32 mouse cellular contexts compared by ENCODE assay signal in genomic region chr3:37632246-37632645, GRCm38 (mm10). TPM values are rescaled to one million over a fixed set of nuclear protein-coding genes. Genes with fewer than 3 reads are reported as not detected.
DNase-seq lines count a peak whose midpoint lies in the region; ATAC-seq and TF ChIP-seq lines count a peak whose summit lies in the region.
"Had no signal": no experiment of that assay in that cellular context is flagged by ENCODE, and none has a peak within 500 bp of the region (broad histone marks: within the 10 kb centered on the region; RNA-seq: fewer than 3 reads in every experiment).

No protein-coding gene starts in this region.

- no peaks in the 10 kb centered on the region for H3K36me3 ChIP-seq in intestine, embryonic 14.5 days (ENCODE audit: control insufficient read depth, insufficient read depth, low read length)
- no peaks in the 10 kb centered on the region for H3K36me3 ChIP-seq in intestine, embryonic 16.5 days (ENCODE audit: control insufficient read depth, insufficient read depth, low read length)
- no peaks in the 10 kb centered on the region for H3K36me3 ChIP-seq in lung, postnatal 0 days (ENCODE audit: insufficient read depth, low read length)
- H3K36me3 ChIP-seq in limb, embryonic 10.5 days = no peaks in the 10 kb centered on the region
- H3K36me3 ChIP-seq: embryonic facial prominence, embryonic 12.5 days; embryonic facial prominence, embryonic 15.5 days; forebrain, embryonic 10.5 days; G1E; heart, embryonic 12.5 days; heart, embryonic 15.5 days; hindbrain, embryonic 10.5 days; hindbrain, embryonic 13.5 days had no signal

- no peak for ATAC-seq in intestine, embryonic 14.5 days (replicated peaks; ENCODE audit: low FRiP score, low TSS enrichment, low read depth)
- ATAC-seq in intestine, embryonic 16.5 days = no peak
- ATAC-seq in lung, postnatal 0 days = no peak
- no peak for ATAC-seq in erythroblast, adult 5-6 weeks (replicated peaks; ENCODE audit: low FRiP score, poor library complexity, severe bottlenecking)
- ATAC-seq: activated CD4-positive, CD25-positive, alpha-beta regulatory T cell, adult 4 months; forebrain, embryonic 13.5 days; forebrain, embryonic 16.5 days; hindbrain, embryonic 16.5 days had no signal

- peak; percentile 9 for DNase-seq in intestine, embryonic 14.5 days (ENCODE audit: low spot score)
- peak; percentile 9 for DNase-seq in lung, postnatal 0 days (ENCODE audit: low spot score)
- no peak for DNase-seq in lung, postnatal 4 days
- DNase-seq in R1 (ENCODE audit: low read depth, low spot score) = peak; percentile 45
- peak; percentile 10 for DNase-seq in limb, embryonic 10.5 days (ENCODE audit: low spot score)
- DNase-seq in urinary bladder, postnatal 10 days (ENCODE audit: low spot score) = no peak
- DNase-seq: adrenal gland, postnatal 10 days; adrenal gland, postnatal 36 days; B cell, adult 2 months; cerebellum, adult 18-20 months; cerebellum, adult 9-10 months; cerebellum, postnatal 14 days; gastrocnemius, postnatal 10 days; gastrocnemius, postnatal 36 days; heart, postnatal 10 days; heart, postnatal 36 days had no signal

- no peak overlapping the region for H3K9ac ChIP-seq in intestine, embryonic 14.5 days (ENCODE audit: low read length)
- no peak overlapping the region for H3K9ac ChIP-seq in intestine, embryonic 16.5 days (ENCODE audit: low read depth, low read length)
- no peak overlapping the region for H3K9ac ChIP-seq in lung, postnatal 0 days (replicated peaks; ENCODE audit: low read depth)
- H3K9ac ChIP-seq: embryonic facial prominence, embryonic 12.5 days; embryonic facial prominence, embryonic 15.5 days; forebrain, embryonic 13.5 days; heart, embryonic 12.5 days; heart, embryonic 15.5 days; hindbrain, embryonic 13.5 days had no signal

- no peaks in the 10 kb centered on the region for H3K4me1 ChIP-seq in intestine, embryonic 14.5 days (replicated peaks; ENCODE audit: control insufficient read depth, insufficient read depth, low read length)
- H3K4me1 ChIP-seq in intestine, embryonic 16.5 days (ENCODE audit: control insufficient read depth, insufficient read depth, low read length) = no peaks in the 10 kb centered on the region
- no peaks in the 10 kb centered on the region for H3K4me1 ChIP-seq in lung, postnatal 0 days (ENCODE audit: insufficient read depth, low read depth, low read length)
- H3K4me1 ChIP-seq in limb, embryonic 10.5 days = no peaks in the 10 kb centered on the region
- H3K4me1 ChIP-seq: embryonic facial prominence, embryonic 12.5 days; embryonic facial prominence, embryonic 15.5 days; forebrain, embryonic 13.5 days; heart, embryonic 12.5 days; heart, embryonic 15.5 days; hindbrain, embryonic 10.5 days; hindbrain, embryonic 13.5 days had no signal

- no peaks in the 10 kb centered on the region for H3K9me3 ChIP-seq in intestine, embryonic 14.5 days (ENCODE audit: control insufficient read depth, low read length)
- no peaks in the 10 kb centered on the region for H3K9me3 ChIP-seq in intestine, embryonic 16.5 days (ENCODE audit: control insufficient read depth, low read length)
- H3K9me3 ChIP-seq in lung, postnatal 0 days (ENCODE audit: low read length) = no peaks in the 10 kb centered on the region
- no peaks in the 10 kb centered on the region for H3K9me3 ChIP-seq in limb, embryonic 10.5 days (replicated peaks)
- H3K9me3 ChIP-seq: embryonic facial prominence, embryonic 12.5 days; embryonic facial prominence, embryonic 15.5 days; forebrain, embryonic 10.5 days; forebrain, embryonic 13.5 days; G1E; heart, embryonic 12.5 days; heart, embryonic 15.5 days; hindbrain, embryonic 10.5 days; hindbrain, embryonic 13.5 days had no signal

- no peak overlapping the region for H3K4me3 ChIP-seq in intestine, embryonic 14.5 days (ENCODE audit: low read depth, low read length)
- H3K4me3 ChIP-seq in intestine, embryonic 16.5 days (ENCODE audit: low read length) = no peak overlapping the region
- no peak overlapping the region for H3K4me3 ChIP-seq in lung, postnatal 0 days (ENCODE audit: low read depth, low read length)
- no peak overlapping the region for H3K4me3 ChIP-seq in limb, embryonic 10.5 days
- H3K4me3 ChIP-seq: embryonic facial prominence, embryonic 12.5 days; embryonic facial prominence, embryonic 15.5 days; erythroblast, embryonic 14.5 days; forebrain, embryonic 10.5 days; forebrain, embryonic 13.5 days; heart, embryonic 12.5 days; heart, embryonic 15.5 days; hindbrain, embryonic 10.5 days; hindbrain, embryonic 13.5 days had no signal

- no peak for TF ChIP-seq CTCF in lung, postnatal 0 days (IDR thresholded peaks at IDR 0.05)

- 95% methylated on average over 6 of the region's 6 CpGs for WGBS in intestine, embryonic 14.5 days
- 97% methylated on average over 6 of the region's 6 CpGs for WGBS in intestine, embryonic 16.5 days
- 80% methylated on average over 6 of the region's 6 CpGs for WGBS in lung, postnatal 0 days
- 90% methylated on average over 6 of the region's 6 CpGs for WGBS in limb, embryonic 10.5 days

- H3K4me2 ChIP-seq in intestine, embryonic 14.5 days (ENCODE audit: low read length) = no peak overlapping the region
- H3K4me2 ChIP-seq in intestine, embryonic 16.5 days (ENCODE audit: low read depth, low read length) = no peak overlapping the region
- no peak overlapping the region for H3K4me2 ChIP-seq in lung, postnatal 0 days (replicated peaks; ENCODE audit: low read depth, low read length)
- H3K4me2 ChIP-seq: embryonic facial prominence, embryonic 12.5 days; embryonic facial prominence, embryonic 15.5 days; forebrain, embryonic 13.5 days; heart, embryonic 12.5 days; heart, embryonic 15.5 days; hindbrain, embryonic 13.5 days had no signal

- H3K27me3 ChIP-seq in intestine, embryonic 14.5 days (replicated peaks; ENCODE audit: control insufficient read depth, insufficient read depth, low read length) = no peaks in the 10 kb centered on the region
- H3K27me3 ChIP-seq in intestine, embryonic 16.5 days (replicated peaks; ENCODE audit: control insufficient read depth, insufficient read depth, low read length) = no peaks in the 10 kb centered on the region
- no peaks in the 10 kb centered on the region for H3K27me3 ChIP-seq in lung, postnatal 0 days (replicated peaks; ENCODE audit: insufficient read depth, low read length)
- H3K27me3 ChIP-seq in limb, embryonic 10.5 days (ENCODE audit: low read depth, poor library complexity, severe bottlenecking) = no peaks in the 10 kb centered on the region
- H3K27me3 ChIP-seq: CH12.LX; embryonic facial prominence, embryonic 12.5 days; embryonic facial prominence, embryonic 15.5 days; forebrain, embryonic 13.5 days; heart, embryonic 12.5 days; heart, embryonic 15.5 days; hindbrain, embryonic 13.5 days had no signal

- TF ChIP-seq EP300 in lung, postnatal 0 days (IDR thresholded peaks at IDR 0.05) = no peak

- H3K27ac ChIP-seq in intestine, embryonic 14.5 days (ENCODE audit: low read depth) = no peak overlapping the region
- no peak overlapping the region for H3K27ac ChIP-seq in intestine, embryonic 16.5 days (ENCODE audit: low read length)
- H3K27ac ChIP-seq in lung, postnatal 0 days (ENCODE audit: low read length) = no peak overlapping the region
- H3K27ac ChIP-seq in limb, embryonic 10.5 days = no peak overlapping the region
- H3K27ac ChIP-seq: embryonic facial prominence, embryonic 12.5 days; embryonic facial prominence, embryonic 15.5 days; forebrain, embryonic 10.5 days; forebrain, embryonic 13.5 days; heart, embryonic 15.5 days; hindbrain, embryonic 10.5 days; hindbrain, embryonic 13.5 days had no signal

RNA-seq across cellular contexts. Expression of gene Spry1, which starts 7.5 kb away (rescaled TPM):
- 18.4 and 18.5 TPM in 2 replicates for polyA plus RNA-seq in intestine, embryonic 14.5 days (2014; fragmentation: Nextera tagmentation; extraction: Ambion mirVana)
- 11.3 and 13.4 TPM in 2 replicates for polyA plus RNA-seq in intestine, embryonic 16.5 days (2015; fragmentation: Nextera tagmentation; extraction: Ambion mirVana)
- 23.3 and 24.7 TPM in 2 replicates for polyA plus RNA-seq in lung, postnatal 0 days (2015; fragmentation: Nextera tagmentation; extraction: Ambion mirVana)
- polyA plus RNA-seq in limb, embryonic 10.5 days (2016; fragmentation: Nextera tagmentation; extraction: Ambion mirVana) = 28.0 and 32.6 TPM in 2 replicates
- total RNA-seq in erythroblast, adult 5-6 weeks (2015; ENCODE audit: low replicate concordance) = 2.3 TPM in 1 of 2 replicates, not detected in the other
- 0.26 TPM in 1 of 2 replicates, not detected in the other for total RNA-seq in erythroblast, adult 5-6 weeks (2017; ENCODE audit: low replicate concordance)
- total RNA-seq: CH12.LX had no signal

Comparison
In these comparisons a context has a peak if more than half of its experiments do, and no peak if none do; other contexts are left out.
1. DNase-seq: peak in intestine, embryonic 14.5 days (single experiment), lung, postnatal 0 days (single experiment), R1 (single experiment) and limb, embryonic 10.5 days (single experiment); none in lung, postnatal 4 days (0 of 2) and urinary bladder, postnatal 10 days (single experiment).